19 mouse cellular contexts compared by ENCODE assay signal in the genomic region with DNA sequence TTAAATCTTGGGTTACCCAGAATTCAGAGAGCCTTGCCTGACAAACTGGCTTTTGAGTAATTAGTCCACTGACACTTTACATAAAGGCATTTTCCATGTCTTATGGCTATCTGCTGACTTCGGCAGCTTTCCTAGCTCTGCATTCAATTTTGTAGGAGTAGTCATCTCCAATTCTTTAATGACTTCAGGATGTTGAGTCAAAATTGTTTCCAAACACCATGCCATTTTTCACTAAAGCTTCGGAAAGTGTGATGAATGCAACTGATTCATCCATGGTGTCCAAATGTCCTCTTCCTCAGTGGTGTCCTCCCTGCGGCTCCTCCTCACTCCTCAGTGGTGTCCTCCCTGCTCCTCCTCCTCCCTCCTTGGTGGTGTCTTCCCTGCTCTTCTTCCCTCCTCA. TPM values are rescaled to one million over a fixed set of nuclear protein-coding genes. Genes with fewer than 3 reads are reported as not detected.
"Had no signal": no experiment of that assay in that cellular context is flagged by ENCODE, and none has a peak within 500 bp of the region (broad histone marks: within the 10 kb centered on the region; RNA-seq: fewer than 3 reads in every experiment).

No protein-coding gene starts in this region.

- H3K4me1 ChIP-seq: neural tube, embryonic 15.5 days; stomach, embryonic 15.5 days had no signal

- H3K27me3 ChIP-seq: neural tube, embryonic 15.5 days; stomach, embryonic 15.5 days had no signal

- DNase-seq: retina, postnatal 1 day; right cerebral cortex, adult 18-20 months; right cerebral cortex, postnatal 14 days; right cerebral cortex, postnatal 25 days; right cerebral cortex, postnatal 4 days; spleen, adult 18-20 months; thymus, adult 18-20 months; thymus, adult 2 months; thymus, postnatal 14 days; thymus, postnatal 25 days; thymus, postnatal 36 days; thymus, postnatal 4 days had no signal

- H3K27ac ChIP-seq: neural tube, embryonic 15.5 days; stomach, embryonic 15.5 days; stomach, postnatal 0 days had no signal

- H3K9me3 ChIP-seq: neural tube, embryonic 15.5 days; stomach, embryonic 15.5 days had no signal

- H3K4me2 ChIP-seq: neural tube, embryonic 15.5 days; stomach, embryonic 15.5 days had no signal

- H3K4me3 ChIP-seq: neural tube, embryonic 15.5 days; stomach, embryonic 15.5 days had no signal

- H3K9ac ChIP-seq: neural tube, embryonic 15.5 days; stomach, embryonic 15.5 days had no signal

RNA-seq across cellular contexts. Expression of gene Gm42957, which starts 17.3 kb away (rescaled TPM):
- total RNA-seq: neutrophil, adult 5-6 weeks had no signal
- polyA plus RNA-seq: neural tube, embryonic 14.5 days; small intestine, adult 2 months; thymus, postnatal 0 days had no signal

RNA-seq across cellular contexts. Expression of gene Ankrd34a, which starts 21.5 kb away (rescaled TPM):
- total RNA-seq: neutrophil, adult 5-6 weeks had no signal
